Mouse (Mus musculus) forebrain, embryonic 12.5 days (tissue): Measurements from ENCODE around the gene Olfr1380. TPM values are rescaled to one million over a fixed set of nuclear protein-coding genes. Genes with fewer than 3 reads are reported as not detected.
"Not testable (repeated sequence)": the region's sequence is repeated elsewhere in the genome, so short reads cannot be mapped to it uniquely, and the experiment has no call there.

ENCODE experiments used
- ATAC-seq: fragments of 200-750 bp; cut with Nextera tagmentation; 2 replicates; pipeline ENCODE4 v1.8.0; 2017; ENCODE audit warnings: moderate TSS enrichment; ENCODE audit not compliant: low FRiP score
- H3K27ac ChIP-seq: fragments of 300-500 bp; sonication (generic); 2 replicates; pipeline ENCODE4 v1.5.1; 2016; ENCODE audit warnings: mild to moderate bottlenecking
- H3K27me3 ChIP-seq: fragments of 300-500 bp; sonication (generic); 2 replicates; pipeline ENCODE4 v1.6.1; 2016; ENCODE audit warnings: mild to moderate bottlenecking
- H3K36me3 ChIP-seq: fragments of 300-500 bp; sonication (generic); replicated peaks from 2 replicates; pipeline ENCODE4 v1.6.1; 2016; ENCODE audit warnings: mild to moderate bottlenecking
- H3K4me1 ChIP-seq: fragments of 300-500 bp; sonication (generic); 2 replicates; pipeline ENCODE4 v1.6.1; 2016
- H3K4me2 ChIP-seq: fragments of 300-500 bp; sonication (generic); 2 replicates; pipeline ENCODE4 v1.6.1; 2016; ENCODE audit warnings: mild to moderate bottlenecking, moderate library complexity
- H3K4me3 ChIP-seq: fragments of 300-500 bp; sonication (generic); replicated peaks from 2 replicates; pipeline ENCODE4 v1.5.1; 2016; ENCODE audit warnings: mild to moderate bottlenecking
- H3K9ac ChIP-seq: fragments of 300-500 bp; sonication (generic); 2 replicates; pipeline ENCODE4 v1.6.1; 2016; ENCODE audit warnings: mild to moderate bottlenecking
- H3K9me3 ChIP-seq: fragments of 300-500 bp; sonication (generic); 2 replicates; pipeline ENCODE4 v1.6.1; 2016
- WGBS: fragments of 180-500 bp; shearing (Covaris S2); methylation state at CpG from one replicate; pipeline ENCODE4 v1.1.7; 2016; 5-methylcytosine and 5-hydroxymethylcytosine counted together
- polyA plus RNA-seq: library from polyadenylated mRNA; unstranded; fragments of >200 nt; fragmentation: Nextera tagmentation; extraction: Ambion mirVana; gene quantifications from 2 replicates; pipeline ENCODE4 v1.2.1, GENCODE M21; 2016

Gene Olfr1380
- polyA plus RNA-seq, 1 experiment from 2014 or later: not detected

DNA sequence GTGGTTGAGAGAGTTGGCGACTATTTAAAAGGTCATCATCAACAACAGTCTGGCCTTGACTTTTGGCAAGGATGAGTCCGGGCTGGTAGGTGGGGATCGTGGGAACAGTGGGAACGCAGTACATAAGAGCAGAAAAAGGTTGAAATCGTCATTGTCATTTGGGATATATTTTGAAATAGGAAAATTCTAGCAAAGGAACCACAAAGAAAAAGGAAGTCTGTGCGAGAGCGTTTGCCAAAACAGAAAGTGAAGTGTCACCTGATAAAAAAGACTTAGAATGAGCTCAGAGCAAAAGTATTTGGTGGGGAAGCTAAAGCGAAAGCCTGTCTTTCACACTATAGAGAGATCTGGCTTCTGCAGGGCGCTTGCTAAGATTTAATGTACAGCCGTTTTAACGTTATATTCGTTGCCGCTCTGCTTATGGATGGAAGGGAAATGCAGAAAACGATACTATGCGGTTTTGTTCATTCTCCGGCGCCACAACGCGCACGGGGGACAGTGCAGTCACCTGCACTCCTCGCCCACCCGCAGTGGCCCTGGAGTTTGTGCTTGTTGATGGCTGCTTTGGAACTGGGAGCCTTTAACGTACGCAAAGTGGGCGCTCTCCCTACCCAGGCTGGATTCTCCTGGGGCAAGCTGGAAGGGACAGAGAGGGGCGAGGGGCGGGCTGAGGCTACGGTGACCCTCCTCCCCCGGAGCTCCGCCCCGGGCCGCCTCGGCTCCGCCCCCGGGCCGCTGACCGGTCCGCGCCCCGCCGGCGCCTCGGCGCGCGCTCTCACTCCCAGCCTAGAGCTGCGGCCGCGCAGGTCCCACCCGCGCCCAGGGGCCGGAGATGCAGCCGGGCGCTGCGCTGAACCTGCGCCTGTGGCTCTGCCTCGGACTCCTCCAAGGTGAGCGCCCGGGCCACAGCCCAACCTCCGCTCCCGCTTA lies 52.5 kb downstream of the Olfr1380 start, which contains the start of gene Flt4:
TSS of gene Flt4 (plus strand) at position 326 of the 930 bp plus-strand sequence.
- not testable (repeated sequence) for H3K4me1 ChIP-seq, H3K9me3 ChIP-seq, H3K36me3 ChIP-seq, H3K27ac ChIP-seq
- Histone ChIP-seq H3K4me2 (peak within 1 kb of the TSS; percentile 63), H3K4me3 (peak within 1 kb of the TSS; percentile 46), H3K27me3 (peaks cover 64% of the 10 kb centered on the region), H3K9ac (peak within 1 kb of the TSS; percentile 36; the same call in 1 of the 2 replicates)
- peak; percentile 90 for ATAC-seq
- 6% methylated on average over 34 of the region's 61 CpGs for WGBS

- Histone ChIP-seq H3K27me3 (peaks cover 73% of the 10 kb centered on the region), H3K9ac (peak overlapping the region; percentile 36; the same call in 1 of the 2 replicates), H3K4me2 (peak overlapping the region; percentile 63), H3K4me3 (peak overlapping the region; percentile 46)
- not testable (repeated sequence) for H3K4me1 ChIP-seq, H3K27ac ChIP-seq, H3K36me3 ChIP-seq, H3K9me3 ChIP-seq
- ATAC-seq: peak; percentile 45
- 3% methylated on average over 52 of the region's 52 CpGs for WGBS
Observed at GRCm38 (mm10) chr11:49609868-49610824, 53.5 kb downstream of the Olfr1380 start.

DNA sequence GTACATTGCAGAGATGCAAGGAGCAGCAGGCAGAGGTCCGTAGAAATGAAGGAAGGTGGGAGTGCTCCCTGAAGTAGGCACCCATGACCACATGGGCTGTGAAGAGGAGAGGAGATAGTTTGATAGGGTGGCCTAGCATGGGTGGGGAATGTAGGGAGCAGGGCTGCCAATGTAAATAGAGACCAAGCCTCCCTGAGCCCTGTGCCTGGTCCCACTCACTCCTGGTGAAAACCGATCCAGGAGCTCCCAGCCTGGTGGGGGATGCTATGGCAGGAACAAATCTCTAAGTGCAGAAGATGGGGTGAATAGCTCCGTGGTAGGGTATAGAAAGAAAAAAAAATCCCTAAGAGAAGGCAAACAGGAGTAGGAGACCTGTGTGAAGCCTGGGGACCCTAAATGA lies 54.7 kb downstream of the Olfr1380 start:
- WGBS: 26% methylated on average over 3 of the region's 3 CpGs
- H3K4me2 ChIP-seq, ATAC-seq, H3K9me3 ChIP-seq, H3K4me1 ChIP-seq, H3K4me3 ChIP-seq, H3K36me3 ChIP-seq, H3K9ac ChIP-seq, H3K27ac ChIP-seq: not testable (repeated sequence)
- peaks cover 78% of the 10 kb centered on the region for H3K27me3 ChIP-seq

DNA sequence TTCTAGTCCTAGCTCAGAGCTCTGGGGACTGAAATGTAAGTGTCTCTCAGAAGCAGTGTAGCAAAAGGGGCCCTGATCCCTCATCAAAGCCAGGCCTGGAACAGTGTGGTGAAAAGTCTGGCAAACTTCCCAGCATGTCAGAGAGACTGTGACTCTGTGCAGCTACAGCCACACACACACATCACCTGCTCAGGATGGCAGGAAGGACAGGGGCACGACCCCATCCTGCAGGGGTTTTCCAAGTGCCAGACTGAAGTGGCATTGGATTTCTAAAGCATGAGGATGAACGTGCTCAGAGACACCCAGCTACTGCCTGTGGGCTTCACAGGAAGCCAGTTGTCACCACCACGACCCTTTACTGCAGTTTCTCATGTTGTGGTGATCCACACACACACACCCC lies 55.5 kb downstream of the Olfr1380 start:
- Histone ChIP-seq H3K4me1 (peaks cover 9% of the 10 kb centered on the region; the same call in 1 of the 2 replicates), H3K36me3 (no peaks in the 10 kb centered on the region), H3K27ac (no peak overlapping the region), H3K4me3 (no peak overlapping the region), H3K9me3 (no peaks in the 10 kb centered on the region), H3K4me2 (no peak overlapping the region), H3K9ac (no peak overlapping the region), H3K27me3 (peaks cover 76% of the 10 kb centered on the region)
- WGBS: 58% methylated on average over 3 of the region's 3 CpGs
- ATAC-seq: no peak

- Histone ChIP-seq H3K4me1 (peaks cover 9% of the 10 kb centered on the region; the same call in 1 of the 2 replicates), H3K27ac (no peak overlapping the region), H3K9ac (no peak overlapping the region), H3K36me3 (no peaks in the 10 kb centered on the region), H3K9me3 (no peaks in the 10 kb centered on the region), H3K4me2 (no peak overlapping the region), H3K27me3 (peaks cover 66% of the 10 kb centered on the region), H3K4me3 (no peak overlapping the region)
- WGBS: 20% methylated on average over 10 of the region's 10 CpGs
- no peak for ATAC-seq
Observed at GRCm38 (mm10) chr11:49613349-49613748, 56.7 kb downstream of the Olfr1380 start.

Other genes starting within 250 kb of the Olfr1380 start
- not detected in 2 replicates for gene Olfr1391, start 234.1 kb upstream of the Olfr1380 start, polyA plus RNA-seq
- gene Olfr1390, start 221.7 kb upstream of the Olfr1380 start, polyA plus RNA-seq: not detected in 2 replicates
- gene Olfr1389, start 133.8 kb upstream of the Olfr1380 start, polyA plus RNA-seq: not detected in 2 replicates
- gene Olfr1388, start 120.3 kb upstream of the Olfr1380 start, polyA plus RNA-seq: 0.10 and 0.13 TPM in 2 replicates
- gene Olfr1387, start 101.5 kb upstream of the Olfr1380 start, polyA plus RNA-seq: not detected in 2 replicates
- not detected in 2 replicates for gene Olfr1386, start 91.8 kb upstream of the Olfr1380 start, polyA plus RNA-seq
- gene Olfr1385, start 67.8 kb upstream of the Olfr1380 start, polyA plus RNA-seq: not detected in 2 replicates
- gene Olfr1384, start 50.2 kb upstream of the Olfr1380 start, polyA plus RNA-seq: not detected in 2 replicates
- gene Olfr1383, start 37.2 kb upstream of the Olfr1380 start, polyA plus RNA-seq: not detected in 2 replicates
- gene Olfr1382, start 28.6 kb upstream of the Olfr1380 start, polyA plus RNA-seq: not detected in 2 replicates
- gene Olfr1381, start 13.4 kb upstream of the Olfr1380 start, polyA plus RNA-seq: not detected in 2 replicates
- gene Flt4, start 52.4 kb downstream of the Olfr1380 start, polyA plus RNA-seq: 2.1 and 2.3 TPM in 2 replicates
- not detected in 2 replicates for gene Scgb3a1, start 106.7 kb downstream of the Olfr1380 start, polyA plus RNA-seq
- gene Cnot6, start 155.8 kb downstream of the Olfr1380 start, polyA plus RNA-seq: 99.5 and 101 TPM in 2 replicates
- gene Gfpt2, start 237.3 kb downstream of the Olfr1380 start, polyA plus RNA-seq: 9.5 and 10.5 TPM in 2 replicates